Mouse (Mus musculus): ENCODE data around the gene Fosl2. TPM values are rescaled to one million over a fixed set of nuclear protein-coding genes. Genes with fewer than 3 reads are reported as not detected.
"Not testable (repeated sequence)": the region's sequence is repeated elsewhere in the genome, so short reads cannot be mapped to it uniquely, and the experiment has no call there.

Gene Fosl2
- polyA plus RNA-seq, 1 experiment from 2014 or later: 0.52 TPM

DNA sequence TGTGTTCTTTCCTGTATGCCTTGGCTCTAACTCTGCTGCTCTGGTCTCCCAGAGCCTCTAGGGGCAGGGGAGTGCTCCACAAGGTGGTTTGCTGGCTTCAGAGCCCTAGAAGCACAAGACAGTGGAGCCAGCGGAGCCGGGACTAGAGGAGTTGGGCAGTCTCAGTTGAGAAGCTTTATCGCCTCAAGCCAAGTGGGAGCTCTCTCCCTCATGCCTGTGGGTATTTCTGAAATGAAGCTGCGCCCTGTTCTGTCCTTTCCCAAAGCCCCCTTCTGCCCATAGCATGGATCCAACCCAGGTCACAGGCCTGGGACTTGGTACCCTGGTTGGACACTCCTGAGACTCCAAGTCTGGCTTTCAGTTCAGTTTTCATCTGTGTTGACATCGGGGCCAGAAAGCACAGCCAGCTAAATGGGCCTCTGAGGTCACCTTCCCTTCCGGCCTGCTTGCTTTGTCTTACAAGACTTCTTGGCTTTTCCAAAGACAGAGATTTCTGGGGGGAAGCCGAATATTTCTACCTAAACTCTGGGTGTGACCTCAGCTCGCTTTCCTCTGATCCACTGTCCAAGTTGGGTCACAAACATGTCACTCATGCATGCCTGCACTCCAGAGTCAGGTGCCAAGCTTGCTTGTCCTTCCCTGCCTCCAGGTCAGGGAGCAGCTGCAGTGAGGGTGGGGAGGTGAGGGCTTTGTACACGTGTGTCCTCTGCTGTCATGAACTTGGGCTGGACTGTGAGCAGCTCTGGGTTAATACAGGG, 19.5 kb downstream of the Fosl2 start:
- H3K27ac ChIP-seq (ENCODE audit: low read depth, low read length): no peak overlapping the region
- no peaks in the 10 kb centered on the region for H3K36me3 ChIP-seq (ENCODE audit: control insufficient read depth, insufficient read depth, low read length)
- DNase-seq (ENCODE audit: low spot score, missing footprints) (no peak), ATAC-seq (ENCODE audit: low FRiP score) (no peak)
- H3K9ac ChIP-seq (ENCODE audit: low read length): no peak overlapping the region
- H3K9me3 ChIP-seq (ENCODE audit: control insufficient read depth, low read length): no peaks in the 10 kb centered on the region
- peaks cover 12% of the 10 kb centered on the region for H3K4me1 ChIP-seq (ENCODE audit: control insufficient read depth, insufficient read depth, low read length)
- no peak overlapping the region for H3K4me3 ChIP-seq (ENCODE audit: low read depth, low read length)
- H3K27me3 ChIP-seq (ENCODE audit: control insufficient read depth, insufficient read depth, low read length): no peaks in the 10 kb centered on the region
- WGBS: 83% methylated on average over 9 of the region's 9 CpGs
- no peak overlapping the region for H3K4me2 ChIP-seq

DNA sequence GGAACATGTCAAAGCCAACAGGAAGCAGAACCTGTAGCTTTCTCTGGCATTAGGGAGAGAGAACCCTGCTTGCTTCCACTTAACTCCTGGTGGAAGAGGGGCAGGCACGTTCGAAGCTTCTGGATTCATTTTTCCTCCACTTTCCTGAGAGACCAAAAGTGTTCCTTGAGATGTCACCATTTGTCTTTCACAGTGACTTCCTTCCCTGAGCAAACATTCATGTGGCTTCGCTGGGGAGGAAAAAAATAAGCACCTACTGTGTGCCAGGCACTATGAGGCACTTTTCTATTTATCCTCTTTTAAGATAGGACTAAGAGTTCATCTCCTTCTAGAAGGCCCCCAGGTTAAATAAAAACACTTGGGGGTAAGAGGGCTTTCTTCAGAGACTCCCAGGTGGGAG, 20.3 kb downstream of the Fosl2 start:
- WGBS: 77% methylated on average over 3 of the region's 3 CpGs
- DNase-seq (ENCODE audit: low spot score, missing footprints) (no peak), ATAC-seq (ENCODE audit: low FRiP score) (no peak)
- peaks cover 12% of the 10 kb centered on the region for H3K4me1 ChIP-seq (ENCODE audit: control insufficient read depth, insufficient read depth, low read length)
- no peak overlapping the region for H3K4me3 ChIP-seq (ENCODE audit: low read depth, low read length)
- no peak overlapping the region for H3K27ac ChIP-seq (ENCODE audit: low read depth, low read length)
- H3K9me3 ChIP-seq (ENCODE audit: control insufficient read depth, low read length): no peaks in the 10 kb centered on the region
- H3K9ac ChIP-seq (ENCODE audit: low read length): no peak overlapping the region
- no peak overlapping the region for H3K4me2 ChIP-seq
- no peaks in the 10 kb centered on the region for H3K36me3 ChIP-seq (ENCODE audit: control insufficient read depth, insufficient read depth, low read length)
- H3K27me3 ChIP-seq (ENCODE audit: control insufficient read depth, insufficient read depth, low read length): no peaks in the 10 kb centered on the region

DNA sequence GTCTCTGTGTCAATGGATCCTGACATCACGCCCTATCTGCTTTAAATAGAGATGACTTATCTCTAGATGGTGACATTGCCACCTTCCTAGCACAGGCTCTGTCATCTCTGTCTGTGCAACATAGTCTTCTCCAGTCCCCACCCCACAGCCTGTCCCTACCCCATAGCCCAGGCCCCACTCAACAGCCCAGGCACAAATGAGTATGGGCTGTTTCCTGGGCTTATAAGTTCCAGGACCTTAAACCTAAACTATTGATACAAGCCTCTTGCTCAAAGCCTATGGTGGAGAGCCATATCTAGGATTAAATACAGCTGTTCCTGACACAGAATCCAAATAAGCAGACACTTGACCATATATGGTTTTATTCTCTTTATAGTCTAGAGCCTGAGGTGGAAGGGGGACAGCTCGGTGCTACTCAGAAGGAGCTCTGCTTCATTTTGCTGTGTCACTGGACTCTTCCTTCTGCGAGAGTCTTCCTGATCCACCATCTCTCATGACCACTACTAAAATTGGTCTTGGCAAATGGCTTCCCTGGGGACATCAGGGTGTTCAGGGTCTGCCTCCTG, 28.0 kb downstream of the Fosl2 start:
- Histone ChIP-seq H3K9ac (ENCODE audit: low read length) (no peak overlapping the region), H3K4me2 (no peak overlapping the region), H3K27me3 (ENCODE audit: control insufficient read depth, insufficient read depth, low read length) (no peaks in the 10 kb centered on the region), H3K9me3 (ENCODE audit: control insufficient read depth, low read length) (no peaks in the 10 kb centered on the region), H3K27ac (ENCODE audit: low read depth, low read length) (no peak overlapping the region), H3K36me3 (ENCODE audit: control insufficient read depth, insufficient read depth, low read length) (no peaks in the 10 kb centered on the region), H3K4me3 (ENCODE audit: low read depth, low read length) (no peak overlapping the region), H3K4me1 (ENCODE audit: control insufficient read depth, insufficient read depth, low read length) (no peaks in the 10 kb centered on the region)
- DNase-seq (ENCODE audit: low spot score, missing footprints) (no peak), ATAC-seq (ENCODE audit: low FRiP score) (no peak)
- 96% methylated on average over 3 of the region's 3 CpGs for WGBS

DNA sequence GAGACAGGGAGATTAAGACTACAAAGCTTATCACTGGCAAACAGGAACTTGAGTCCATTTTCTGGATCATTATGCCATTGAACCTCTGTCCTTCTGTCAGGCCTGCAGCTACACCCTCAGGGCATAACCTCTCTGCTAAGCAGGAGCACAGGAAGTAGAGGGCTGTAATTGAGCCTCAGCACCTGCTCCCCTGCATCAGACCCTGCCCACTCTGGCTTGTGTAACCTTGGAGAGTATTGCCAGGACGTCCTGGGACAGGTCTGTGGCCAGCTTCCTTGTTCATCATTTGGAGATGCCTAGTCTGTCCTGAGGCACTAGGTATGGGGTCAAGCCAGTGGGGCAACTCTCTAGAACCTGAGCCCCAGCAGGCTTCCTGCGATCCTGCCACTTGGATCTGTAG, 36.6 kb downstream of the Fosl2 start:
- Histone ChIP-seq H3K9me3 (ENCODE audit: control insufficient read depth, low read length) (no peaks in the 10 kb centered on the region), H3K36me3 (ENCODE audit: control insufficient read depth, insufficient read depth, low read length) (no peaks in the 10 kb centered on the region), H3K4me3 (ENCODE audit: low read depth, low read length) (no peak overlapping the region), H3K27me3 (ENCODE audit: control insufficient read depth, insufficient read depth, low read length) (no peaks in the 10 kb centered on the region), H3K4me1 (ENCODE audit: control insufficient read depth, insufficient read depth, low read length) (no peaks in the 10 kb centered on the region), H3K27ac (ENCODE audit: low read depth, low read length) (no peak overlapping the region), H3K4me2 (no peak overlapping the region), H3K9ac (ENCODE audit: low read length) (no peak overlapping the region)
- peak; percentile 35 for DNase-seq (ENCODE audit: low spot score, missing footprints)
- no peak for ATAC-seq (ENCODE audit: low FRiP score)
- WGBS: 73% methylated on average over 2 of the region's 2 CpGs

DNA sequence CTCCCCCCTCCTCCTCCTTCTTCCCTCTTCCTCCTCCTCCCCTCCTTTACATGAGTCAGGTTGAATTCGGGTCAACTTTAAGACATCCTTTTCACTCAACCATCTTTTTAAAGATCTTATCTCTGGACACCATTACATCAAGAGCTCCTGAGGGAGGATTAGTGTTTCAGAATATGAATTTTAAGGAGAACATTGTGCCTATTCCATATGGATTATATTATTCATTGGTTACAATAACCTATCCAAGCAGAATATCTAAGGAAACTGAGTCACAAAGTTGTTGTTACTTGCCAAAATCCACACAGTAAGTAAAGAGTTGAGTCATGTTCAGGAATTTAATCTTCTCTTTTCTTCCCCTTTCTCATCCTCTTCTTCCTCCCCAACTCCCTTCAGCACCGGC, 41.2 kb downstream of the Fosl2 start:
- H3K9me3 ChIP-seq (ENCODE audit: control insufficient read depth, low read length): no peaks in the 10 kb centered on the region
- H3K4me3 ChIP-seq (ENCODE audit: low read depth, low read length): no peak overlapping the region
- H3K9ac ChIP-seq (ENCODE audit: low read length): no peak overlapping the region
- no peaks in the 10 kb centered on the region for H3K4me1 ChIP-seq (ENCODE audit: control insufficient read depth, insufficient read depth, low read length)
- WGBS: 73% methylated on average over 2 of the region's 2 CpGs
- no peak overlapping the region for H3K27ac ChIP-seq (ENCODE audit: low read depth, low read length)
- ATAC-seq (ENCODE audit: low FRiP score) (no peak), DNase-seq (ENCODE audit: low spot score, missing footprints) (peak; percentile 51)
- H3K36me3 ChIP-seq (ENCODE audit: control insufficient read depth, insufficient read depth, low read length): no peaks in the 10 kb centered on the region
- no peaks in the 10 kb centered on the region for H3K27me3 ChIP-seq (ENCODE audit: control insufficient read depth, insufficient read depth, low read length)
- H3K4me2 ChIP-seq: no peak overlapping the region

DNA sequence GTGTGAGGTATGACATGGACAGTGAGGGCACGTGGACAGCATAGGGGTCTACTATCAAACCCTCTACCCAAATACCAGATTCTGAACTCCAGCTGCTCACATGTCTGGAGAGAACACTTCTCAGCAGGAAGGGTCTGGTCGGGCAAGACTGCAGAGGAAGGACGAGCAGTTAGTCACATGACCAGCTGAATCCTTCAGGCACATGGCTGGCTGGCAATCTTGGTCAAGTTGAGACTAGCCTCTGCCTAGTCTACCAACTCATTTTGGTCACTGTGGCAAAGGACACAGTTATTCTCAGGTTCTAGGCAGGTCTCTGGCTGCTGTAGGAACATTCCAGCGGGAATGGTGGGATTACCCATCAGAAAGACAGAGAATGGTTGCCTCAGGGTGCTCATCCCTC, 42.1 kb downstream of the Fosl2 start:
- Histone ChIP-seq H3K9me3 (ENCODE audit: control insufficient read depth, low read length) (no peaks in the 10 kb centered on the region), H3K4me2 (no peak overlapping the region), H3K4me1 (ENCODE audit: control insufficient read depth, insufficient read depth, low read length) (no peaks in the 10 kb centered on the region), H3K27ac (ENCODE audit: low read depth, low read length) (no peak overlapping the region), H3K4me3 (ENCODE audit: low read depth, low read length) (no peak overlapping the region), H3K27me3 (ENCODE audit: control insufficient read depth, insufficient read depth, low read length) (no peaks in the 10 kb centered on the region), H3K36me3 (ENCODE audit: control insufficient read depth, insufficient read depth, low read length) (no peaks in the 10 kb centered on the region), H3K9ac (ENCODE audit: low read length) (no peak overlapping the region)
- DNase-seq (ENCODE audit: low spot score, missing footprints) (peak; percentile 31), ATAC-seq (ENCODE audit: low FRiP score) (no peak)
- WGBS: 81% methylated on average over 4 of the region's 4 CpGs

DNA sequence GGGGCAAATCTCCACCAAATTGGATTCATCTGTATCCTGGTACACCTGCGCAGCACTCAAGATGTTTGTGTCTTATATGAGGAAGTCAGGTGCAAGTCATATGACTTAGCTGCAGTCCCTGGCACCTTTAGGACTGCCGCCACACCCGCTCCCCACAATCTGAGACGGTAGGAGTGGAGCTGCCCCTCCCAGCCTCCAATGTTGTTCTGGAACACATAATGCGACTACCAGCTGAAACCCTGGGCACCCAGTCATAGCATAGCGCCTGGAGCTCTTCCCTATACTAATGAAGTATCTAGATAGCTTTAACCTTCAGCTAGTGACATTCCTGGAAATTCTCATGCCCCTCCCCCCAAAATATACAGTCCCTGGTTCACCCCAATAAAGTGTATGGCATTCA, 43.1 kb downstream of the Fosl2 start:
- ATAC-seq (ENCODE audit: low FRiP score); H3K27me3 ChIP-seq (ENCODE audit: control insufficient read depth, insufficient read depth, low read length); H3K9me3 ChIP-seq (ENCODE audit: control insufficient read depth, low read length); H3K4me1 ChIP-seq (ENCODE audit: control insufficient read depth, insufficient read depth, low read length); H3K4me3 ChIP-seq (ENCODE audit: low read depth, low read length); H3K9ac ChIP-seq (ENCODE audit: low read length); H3K36me3 ChIP-seq (ENCODE audit: control insufficient read depth, insufficient read depth, low read length); H3K4me2 ChIP-seq; H3K27ac ChIP-seq (ENCODE audit: low read depth, low read length): not testable (repeated sequence)
- 94% methylated on average over 5 of the region's 6 CpGs for WGBS
- DNase-seq (ENCODE audit: low spot score, missing footprints): peak; percentile 6

DNA sequence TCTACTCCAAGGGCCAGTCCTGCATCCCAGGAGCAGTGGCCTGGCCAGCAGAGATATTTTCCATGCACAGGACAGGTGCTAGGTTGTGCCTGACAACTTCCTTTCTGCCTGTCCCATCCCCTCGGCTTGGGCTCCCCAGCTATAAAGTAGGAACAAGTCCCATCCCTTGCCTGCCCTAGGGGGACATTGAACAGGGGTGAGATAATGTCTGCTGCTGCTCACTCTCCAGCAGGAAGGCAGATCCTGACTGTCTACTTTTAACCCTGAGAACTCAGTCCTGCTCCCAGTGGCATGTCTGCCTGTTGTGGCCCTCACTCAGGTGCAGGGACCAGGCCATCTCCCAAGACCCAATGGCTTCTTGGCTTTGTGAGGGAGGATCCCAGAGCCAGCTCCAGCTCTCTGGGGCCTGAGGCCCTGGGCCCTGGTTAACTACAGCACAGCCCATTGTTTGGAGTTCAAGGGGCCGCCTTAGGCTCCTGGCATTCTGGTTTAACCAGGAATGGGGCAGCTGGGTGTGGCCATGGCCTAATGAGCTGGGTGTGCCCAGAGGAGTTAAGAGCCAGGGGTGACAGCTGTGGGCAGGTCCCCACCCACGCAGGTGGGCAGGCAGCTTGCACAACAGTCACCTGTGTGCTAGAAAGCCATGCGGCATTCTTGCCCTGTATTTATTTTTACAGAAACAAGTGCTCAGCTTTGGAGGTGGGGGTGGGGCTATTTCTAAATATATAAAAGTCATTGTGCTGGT, 47.5 kb downstream of the Fosl2 start:
- Histone ChIP-seq H3K4me2 (no peak overlapping the region), H3K4me1 (ENCODE audit: control insufficient read depth, insufficient read depth, low read length) (no peaks in the 10 kb centered on the region), H3K27ac (ENCODE audit: low read depth, low read length) (no peak overlapping the region), H3K36me3 (ENCODE audit: control insufficient read depth, insufficient read depth, low read length) (no peaks in the 10 kb centered on the region), H3K27me3 (ENCODE audit: control insufficient read depth, insufficient read depth, low read length) (no peaks in the 10 kb centered on the region), H3K9me3 (ENCODE audit: control insufficient read depth, low read length) (no peaks in the 10 kb centered on the region), H3K4me3 (ENCODE audit: low read depth, low read length) (no peak overlapping the region), H3K9ac (ENCODE audit: low read length) (no peak overlapping the region)
- WGBS: 75% methylated on average over 4 of the region's 4 CpGs
- ATAC-seq (ENCODE audit: low FRiP score) (no peak), DNase-seq (ENCODE audit: low spot score, missing footprints) (peak; percentile 49)

DNA sequence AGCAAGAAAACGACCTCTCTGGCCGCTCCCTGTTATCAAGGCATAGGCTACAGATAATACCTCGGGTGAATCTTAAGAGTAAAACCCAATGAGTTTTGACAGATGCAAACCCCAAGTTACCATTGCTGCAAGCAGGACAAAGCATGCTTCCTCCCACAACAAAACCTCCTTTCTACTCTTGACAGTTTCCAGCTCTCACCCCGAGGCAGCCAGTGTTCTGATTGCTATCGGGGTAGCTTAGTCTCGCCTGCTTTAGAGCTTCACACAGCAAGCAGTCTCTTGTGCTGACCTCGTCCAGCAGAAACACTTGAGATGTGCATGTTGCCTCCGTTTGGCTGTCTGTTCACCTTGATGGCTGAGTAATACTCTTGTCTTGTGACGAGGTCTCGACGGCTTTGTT, 52.1 kb downstream of the Fosl2 start:
- peak; percentile 56 for DNase-seq (ENCODE audit: low spot score, missing footprints)
- no peak overlapping the region for H3K9ac ChIP-seq (ENCODE audit: low read length)
- no peak overlapping the region for H3K27ac ChIP-seq (ENCODE audit: low read depth, low read length)
- no peaks in the 10 kb centered on the region for H3K4me1 ChIP-seq (ENCODE audit: control insufficient read depth, insufficient read depth, low read length)
- H3K4me3 ChIP-seq (ENCODE audit: low read depth, low read length): no peak overlapping the region
- H3K9me3 ChIP-seq (ENCODE audit: control insufficient read depth, low read length): no peaks in the 10 kb centered on the region
- 55% methylated on average over 11 of the region's 11 CpGs for WGBS
- H3K36me3 ChIP-seq (ENCODE audit: control insufficient read depth, insufficient read depth, low read length): no peaks in the 10 kb centered on the region
- H3K27me3 ChIP-seq (ENCODE audit: control insufficient read depth, insufficient read depth, low read length): no peaks in the 10 kb centered on the region
- ATAC-seq (ENCODE audit: low FRiP score): no peak
- H3K4me2 ChIP-seq: no peak overlapping the region

Measured in midbrain, embryonic 11.5 days (tissue).